Mouse (Mus musculus) spleen, embryonic (tissue): ENCODE data around the gene Rln1.

ENCODE experiments used
- CTCF ChIA-PET: fragments of 350-600 bp; sonication (Branson Sonifier 250); formaldehyde crosslinking; loops from one replicate; lab custom pipeline; 2022; lab: Charles Lee

Gene Rln1

DNA sequence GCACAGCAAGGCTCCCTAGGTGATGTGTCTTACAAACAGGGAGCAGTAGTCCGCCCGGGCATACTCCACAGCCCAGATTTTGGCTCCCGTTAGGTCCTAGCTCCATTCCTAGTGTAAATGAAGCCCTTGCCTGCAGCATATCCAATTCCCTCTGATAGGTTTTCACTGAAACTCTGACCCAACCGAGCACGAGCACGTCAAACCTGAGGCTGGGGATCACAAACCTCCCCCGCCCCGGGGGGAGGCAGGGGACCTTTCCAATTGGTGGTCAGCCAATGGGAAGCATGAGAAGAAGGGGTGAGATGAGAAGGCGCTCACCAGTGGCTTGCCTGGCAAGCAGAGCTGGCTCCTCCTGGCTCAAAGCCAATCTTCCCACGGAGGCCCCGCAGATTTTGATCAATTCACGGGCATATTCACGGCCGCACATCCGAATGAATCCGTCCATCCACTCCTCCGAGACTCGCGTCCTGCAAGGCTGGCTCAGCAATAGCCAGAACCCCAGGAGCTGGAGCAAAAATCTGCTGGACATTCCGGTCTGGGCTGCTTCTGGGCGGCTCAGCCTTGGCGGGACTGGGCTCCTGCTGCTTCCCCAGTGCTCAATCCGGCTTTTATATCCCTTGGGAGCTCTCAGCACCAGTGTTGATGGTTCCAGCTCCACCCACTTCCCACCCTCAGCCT is at the start of gene Rln1:
Rln1 (minus strand) TSS at position 603 of the 678 bp plus-strand sequence.
- CTCF ChIA-PET: interaction anchor here (0.6 kb wide), 1 partner anchor 13 kb away, joined by 3 read pairs; no protein-coding TSS in a partner anchor

DNA sequence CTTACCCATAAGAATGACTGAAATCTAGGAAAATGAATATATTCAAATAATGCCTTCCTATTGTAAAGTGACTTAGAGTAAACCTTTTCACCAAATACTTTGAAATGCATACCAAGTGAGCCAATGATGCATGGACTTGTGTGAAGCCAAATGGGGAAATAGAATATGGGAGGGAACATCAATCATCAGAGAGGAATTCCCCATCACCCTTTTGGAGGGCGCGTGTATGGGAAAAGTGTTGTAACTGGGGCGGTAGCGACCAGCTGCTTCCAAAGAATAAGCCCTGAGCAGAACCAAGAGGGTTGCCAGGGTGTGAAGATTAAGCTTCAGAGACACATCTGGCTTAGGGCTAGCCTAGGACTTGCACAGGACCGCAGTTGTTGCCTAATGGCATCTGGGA is 48.9 kb upstream of the Rln1 start:
- CTCF ChIA-PET: interaction anchor here (0.6 kb wide), 1 partner anchor 60 kb away, joined by 5 read pairs; no protein-coding TSS in a partner anchor

DNA sequence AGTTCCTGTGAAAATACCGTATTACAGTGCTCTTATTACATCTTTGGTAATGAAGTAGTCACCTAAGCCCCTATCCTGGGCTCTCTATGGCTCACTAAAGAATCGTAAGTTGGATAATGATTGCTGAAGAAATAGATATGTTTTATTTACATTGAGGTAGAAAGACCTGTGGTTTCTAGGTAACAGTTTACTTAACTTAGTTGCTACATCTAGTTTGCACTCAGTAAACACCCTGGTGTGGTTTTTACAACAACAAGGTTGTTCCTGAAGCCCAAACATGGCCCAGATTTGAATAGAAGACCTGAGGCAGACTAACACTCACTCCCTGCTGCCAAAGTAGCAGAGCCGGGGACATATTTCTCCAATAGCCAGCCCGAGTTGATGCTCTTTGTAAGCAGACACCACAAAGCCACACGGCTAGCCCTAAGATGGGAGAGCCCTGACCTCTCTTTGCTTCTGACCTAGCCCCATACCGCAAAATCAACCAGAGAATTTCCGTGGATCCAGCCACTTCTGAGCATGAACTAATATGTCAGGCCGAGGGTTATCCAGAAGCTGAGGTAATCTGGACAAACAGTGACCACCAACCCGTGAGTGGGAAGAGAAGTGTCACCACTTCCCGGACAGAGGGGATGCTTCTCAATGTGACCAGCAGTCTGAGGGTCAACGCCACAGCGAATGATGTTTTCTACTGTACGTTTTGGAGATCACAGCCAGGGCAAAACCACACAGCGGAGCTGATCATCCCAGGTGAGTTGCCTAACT is 45.6 kb upstream of the Rln1 start:
- CTCF ChIA-PET: no interaction called here

DNA sequence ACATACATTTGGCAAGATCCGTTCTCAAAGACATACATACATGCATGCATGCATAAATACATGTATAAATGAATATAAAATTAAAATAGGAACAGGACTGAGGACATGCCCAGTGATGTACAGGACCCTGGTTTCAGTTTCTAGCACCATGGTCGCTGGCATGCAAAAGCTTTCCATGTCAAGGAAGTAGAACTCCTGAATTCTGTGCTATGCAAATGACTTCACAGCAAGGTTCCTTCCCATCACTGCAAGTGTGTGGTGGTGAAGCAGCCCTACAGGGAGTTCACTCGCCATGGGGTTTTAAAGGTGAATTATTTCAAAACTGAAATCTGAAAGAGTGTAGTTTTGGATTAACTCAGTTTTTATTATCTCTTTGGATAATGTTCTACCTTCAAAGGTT is 41.9 kb upstream of the Rln1 start:
- CTCF ChIA-PET: no interaction called here

DNA sequence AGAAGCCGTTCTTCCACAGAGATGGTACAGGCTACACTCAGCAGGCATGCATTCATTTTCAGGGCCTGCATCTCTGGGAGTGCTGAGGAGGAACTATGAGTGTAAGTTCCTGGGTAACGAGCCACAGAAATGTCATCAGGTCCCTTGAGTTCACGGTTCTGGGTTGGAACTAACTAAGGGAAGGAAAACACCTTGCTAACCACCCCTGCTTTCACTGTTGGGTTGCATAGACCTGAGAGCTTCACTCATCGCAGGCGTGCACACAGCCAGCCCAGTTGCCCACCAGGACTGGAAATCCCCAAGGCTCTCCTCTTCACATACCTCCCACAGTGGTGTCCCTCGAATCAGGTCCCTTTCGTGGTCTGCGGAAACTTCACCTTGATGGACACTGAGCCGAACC is 40.5 kb upstream of the Rln1 start:
- CTCF ChIA-PET: interaction anchor here (1.2 kb wide), 1 partner anchor 25 kb away, joined by 3 read pairs; no protein-coding TSS in a partner anchor

DNA sequence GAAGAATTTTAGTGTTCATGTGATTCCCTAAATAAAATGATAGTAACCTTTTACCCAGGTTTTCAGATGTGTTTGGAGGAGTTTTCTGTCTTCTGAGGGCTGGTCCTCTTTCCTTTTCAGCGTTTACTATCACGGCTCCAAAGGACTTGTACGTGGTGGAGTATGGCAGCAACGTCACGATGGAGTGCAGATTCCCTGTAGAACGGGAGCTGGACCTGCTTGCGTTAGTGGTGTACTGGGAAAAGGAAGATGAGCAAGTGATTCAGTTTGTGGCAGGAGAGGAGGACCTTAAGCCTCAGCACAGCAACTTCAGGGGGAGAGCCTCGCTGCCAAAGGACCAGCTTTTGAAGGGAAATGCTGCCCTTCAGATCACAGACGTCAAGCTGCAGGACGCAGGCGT is 39.0 kb upstream of the Rln1 start:
- CTCF ChIA-PET: interaction anchor here (0.5 kb wide), 1 partner anchor 37 kb away, joined by 8 read pairs; no protein-coding TSS in a partner anchor

DNA sequence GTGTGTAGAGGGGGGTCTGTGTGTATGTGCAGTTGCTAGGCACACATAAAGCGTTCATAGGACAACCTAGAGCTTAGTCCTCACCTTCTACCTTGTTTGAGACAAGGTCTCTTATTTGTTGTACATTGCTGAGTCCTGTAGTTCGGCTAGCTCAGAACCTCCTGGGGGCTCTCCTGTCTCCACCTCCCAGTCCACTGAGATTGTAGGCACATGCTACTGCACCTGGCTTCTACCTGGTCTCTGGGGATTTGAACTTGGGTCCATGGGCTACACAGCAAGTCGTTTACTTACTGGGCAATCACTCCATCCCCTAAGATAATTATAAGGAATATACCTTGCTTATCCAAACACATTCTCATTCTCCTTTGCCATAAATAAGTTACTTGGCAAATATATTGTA is 38.2 kb upstream of the Rln1 start:
- CTCF ChIA-PET: interaction anchor here (0.5 to 0.9 kb wide), 2 partner anchors 22 to 91 kb away, joined by 4 to 9 read pairs; no protein-coding TSS in a partner anchor

DNA sequence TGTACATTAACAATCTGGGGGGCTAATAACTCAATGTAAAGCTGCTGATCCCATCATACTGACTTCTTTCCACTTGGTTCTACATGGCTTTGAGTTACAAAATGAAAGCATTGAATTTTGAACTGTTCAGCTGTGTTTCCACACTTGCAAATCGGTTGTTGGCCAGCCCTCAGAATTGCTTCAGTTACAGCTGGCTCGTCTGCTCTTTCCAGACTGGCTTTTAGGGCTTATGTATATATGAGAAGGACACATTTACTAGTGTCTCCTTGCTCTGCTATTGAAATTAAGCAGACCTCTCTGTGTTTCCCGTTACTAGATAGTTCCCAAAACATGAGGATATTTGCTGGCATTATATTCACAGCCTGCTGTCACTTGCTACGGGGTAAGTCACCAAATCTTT is 37.7 kb upstream of the Rln1 start:
- CTCF ChIA-PET: interaction anchor here (0.5 to 1.1 kb wide), 3 partner anchors 9 to 91 kb away, joined by 3 to 9 read pairs (median 4); no protein-coding TSS in a partner anchor

DNA sequence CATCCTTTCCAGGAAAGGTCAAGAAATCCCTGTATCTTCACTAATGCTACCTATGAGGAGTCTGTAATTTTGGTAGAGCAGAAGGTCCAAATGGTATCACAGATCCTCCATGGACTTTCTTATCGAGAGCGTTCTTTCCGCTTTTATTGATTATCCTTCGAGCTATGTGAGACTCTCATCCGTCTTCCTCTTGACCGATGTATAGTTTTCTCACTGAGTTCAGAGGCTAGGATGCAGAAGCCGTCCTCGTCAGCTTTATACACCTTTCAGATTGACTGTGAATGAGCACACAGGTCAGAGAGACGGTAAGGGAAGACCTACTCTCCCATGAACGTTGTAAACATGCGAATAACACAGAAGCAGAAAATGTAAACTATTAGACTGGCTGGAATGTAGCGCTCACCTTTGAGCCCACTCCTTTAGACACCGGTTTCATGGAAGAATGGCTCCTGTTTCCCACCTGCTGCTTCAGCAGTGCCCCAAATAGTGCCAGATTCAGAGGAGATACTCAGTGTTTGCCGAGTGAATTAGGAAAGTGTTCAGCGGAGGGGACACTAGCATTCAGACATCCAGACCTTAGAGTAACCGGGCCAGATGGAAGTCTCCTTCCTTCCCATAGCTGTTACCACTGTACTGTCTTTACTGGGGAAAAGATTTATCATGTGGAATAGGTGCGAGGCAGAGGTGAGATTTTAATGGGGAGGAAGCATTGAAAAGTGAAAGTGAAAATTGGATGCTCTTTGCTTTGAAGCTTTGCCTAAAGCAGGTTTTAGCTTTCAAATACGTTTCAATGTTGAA is 37.0 kb upstream of the Rln1 start:
- CTCF ChIA-PET: interaction anchor here (0.7 to 1.1 kb wide), 4 partner anchors 8 to 421 kb away, joined by 3 to 6 read pairs (median 3); no protein-coding TSS in a partner anchor

DNA sequence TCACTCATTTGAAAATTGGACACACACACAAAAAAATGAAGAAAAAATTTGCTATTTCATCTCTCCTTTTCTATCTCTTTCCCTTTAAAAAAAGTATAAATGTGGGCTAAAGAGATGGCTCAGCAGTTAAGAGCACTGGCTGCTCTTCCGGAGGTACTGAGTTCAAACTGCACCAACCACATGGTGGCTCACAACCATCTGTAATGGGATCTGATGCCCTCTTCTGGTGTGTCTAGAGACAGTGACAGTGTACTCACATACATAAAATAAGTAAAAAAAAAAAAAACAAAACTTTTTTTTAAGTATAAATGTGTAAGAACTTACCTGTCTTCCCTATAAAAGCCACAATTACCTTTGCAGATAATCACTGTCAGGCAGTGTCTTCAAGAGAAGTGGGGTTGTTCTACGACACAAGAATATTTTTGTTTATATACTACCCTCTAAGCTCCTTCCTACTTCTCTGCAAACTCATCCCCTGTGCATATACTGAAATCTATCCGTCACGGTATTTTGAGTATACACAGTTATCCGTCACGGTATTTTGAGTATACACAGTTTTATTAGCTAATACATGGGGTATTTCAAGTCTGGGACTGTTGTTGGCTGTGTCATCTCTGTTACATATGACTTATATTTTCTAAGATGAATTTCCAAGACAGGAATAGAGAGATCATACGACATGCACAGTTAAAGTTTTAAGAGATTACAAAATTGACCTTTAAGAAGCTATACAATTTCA is 36.2 kb upstream of the Rln1 start:
- CTCF ChIA-PET: interaction anchor here (0.6 to 1.2 kb wide), 6 partner anchors 8 to 420 kb away, joined by 3 to 6 read pairs (median 3); no protein-coding TSS in a partner anchor

DNA sequence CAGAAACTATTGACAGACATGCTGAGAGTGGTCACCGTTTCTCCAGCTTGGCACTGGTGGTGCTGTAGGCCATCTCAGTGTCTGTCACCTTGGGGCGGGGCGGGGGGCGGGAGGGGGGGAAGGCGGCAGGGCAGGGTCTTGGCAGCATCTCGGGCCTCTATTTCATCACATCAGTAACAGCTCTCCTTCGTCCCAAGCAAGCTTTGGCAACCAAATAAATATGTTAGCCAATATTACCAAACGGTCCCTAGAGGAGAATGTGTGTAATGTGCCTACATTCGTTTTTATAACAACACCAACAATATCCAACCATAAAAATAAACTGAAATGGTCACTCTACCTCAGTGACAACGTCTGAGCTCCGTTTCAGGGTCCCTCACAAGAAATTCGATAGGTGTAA is 35.6 kb upstream of the Rln1 start:
- CTCF ChIA-PET: interaction anchor here (0.5 to 1.2 kb wide), 4 partner anchors 8 to 160 kb away, joined by 3 to 6 read pairs (median 3); no protein-coding TSS in a partner anchor

DNA sequence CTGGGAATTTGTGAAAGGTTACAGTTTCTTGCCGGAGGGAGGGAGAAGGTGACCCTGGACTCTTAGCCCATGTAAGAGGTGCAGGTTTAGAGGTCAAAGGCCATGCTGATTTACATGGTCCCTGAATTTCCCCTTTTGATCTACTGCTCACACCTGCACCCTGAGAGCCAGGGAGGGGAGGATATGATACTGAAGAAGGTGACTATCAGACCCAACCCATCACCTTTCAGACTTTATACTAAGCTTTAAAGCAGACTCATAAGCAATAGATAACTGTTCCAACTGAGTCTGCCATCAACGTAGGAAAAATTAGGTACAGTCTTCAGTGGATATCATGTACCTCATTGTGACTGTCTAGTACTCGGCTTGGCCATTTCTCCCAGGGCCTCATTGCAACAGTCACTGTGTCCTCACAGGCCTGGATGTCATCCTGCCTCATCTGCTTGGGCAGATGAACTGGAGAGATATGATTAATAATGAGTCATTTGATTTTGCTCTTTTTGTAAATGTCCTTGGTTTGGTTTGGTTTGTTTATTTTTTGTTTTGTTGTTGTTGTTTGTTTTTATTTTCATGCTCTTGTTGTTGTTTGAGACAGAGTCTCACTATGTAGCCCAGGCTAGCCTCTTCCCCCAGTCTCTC is 34.3 kb upstream of the Rln1 start:
- CTCF ChIA-PET: interaction anchor here (0.6 to 0.7 kb wide), 3 partner anchors 118 to 355 kb away, joined by 4 to 7 read pairs (median 4); no protein-coding TSS in a partner anchor

DNA sequence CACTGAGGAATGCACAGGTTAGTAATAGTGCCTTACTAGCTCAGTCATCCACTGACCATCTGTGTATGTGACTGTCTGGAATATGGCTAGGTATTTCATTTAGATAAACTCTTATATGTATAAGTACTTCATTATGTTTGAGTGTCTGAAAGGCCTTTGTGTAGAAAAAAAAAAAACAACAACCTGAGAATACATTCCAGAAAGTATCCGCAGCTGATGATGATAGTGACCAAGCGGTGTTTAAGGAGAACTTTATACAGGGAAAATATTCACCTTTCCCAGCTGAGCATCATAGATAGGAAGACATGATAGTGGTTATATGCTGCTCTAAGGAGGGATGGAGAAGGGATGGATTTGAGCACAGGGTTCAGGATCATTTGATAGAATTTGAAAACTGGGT is 33.6 kb upstream of the Rln1 start:
- CTCF ChIA-PET: interaction anchor here (0.6 to 0.7 kb wide), 3 partner anchors 99 to 392 kb away, joined by 3 read pairs; no protein-coding TSS in a partner anchor

DNA sequence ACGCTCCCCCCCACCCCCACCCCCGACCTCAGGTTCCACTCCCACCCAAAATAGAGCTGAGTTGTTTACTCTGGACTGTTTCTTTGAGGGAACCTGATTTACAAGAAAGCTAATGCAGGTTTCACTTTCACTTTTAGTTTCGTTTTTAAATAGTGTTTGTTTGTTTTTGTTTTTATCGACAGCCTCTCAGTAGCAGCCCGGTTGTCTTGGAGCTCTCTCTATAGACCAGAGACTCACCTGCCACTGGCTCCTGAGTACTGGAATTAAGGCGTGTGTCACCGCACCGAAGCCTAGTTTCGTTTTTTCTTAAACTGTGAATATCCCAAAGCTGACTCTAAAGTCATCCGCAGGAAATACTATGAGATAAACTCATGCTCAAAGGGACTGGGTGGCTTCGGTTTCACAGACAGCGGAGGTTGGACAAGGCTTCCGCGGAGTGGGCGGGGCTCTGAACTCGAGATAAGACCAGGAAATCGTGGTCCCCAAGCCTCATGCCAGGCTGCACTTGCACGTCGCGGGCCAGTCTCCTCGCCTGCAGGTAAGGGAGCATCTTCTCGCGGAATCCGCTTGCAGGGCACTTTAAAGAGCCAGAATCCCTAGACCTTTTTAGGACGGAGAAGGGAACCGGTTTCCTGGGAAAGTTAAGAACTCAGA is 32.6 kb upstream of the Rln1 start, which contains the start of the genes Plgrkt and Cd274:
Plgrkt (minus strand) TSS at position 422 of the 654 bp plus-strand sequence.
Cd274 (plus strand) TSS at position 487 of the 654 bp plus-strand sequence.
- CTCF ChIA-PET: interaction anchor here (0.6 to 0.7 kb wide), 5 partner anchors 12 to 391 kb away, joined by 3 read pairs; no protein-coding TSS in a partner anchor

DNA sequence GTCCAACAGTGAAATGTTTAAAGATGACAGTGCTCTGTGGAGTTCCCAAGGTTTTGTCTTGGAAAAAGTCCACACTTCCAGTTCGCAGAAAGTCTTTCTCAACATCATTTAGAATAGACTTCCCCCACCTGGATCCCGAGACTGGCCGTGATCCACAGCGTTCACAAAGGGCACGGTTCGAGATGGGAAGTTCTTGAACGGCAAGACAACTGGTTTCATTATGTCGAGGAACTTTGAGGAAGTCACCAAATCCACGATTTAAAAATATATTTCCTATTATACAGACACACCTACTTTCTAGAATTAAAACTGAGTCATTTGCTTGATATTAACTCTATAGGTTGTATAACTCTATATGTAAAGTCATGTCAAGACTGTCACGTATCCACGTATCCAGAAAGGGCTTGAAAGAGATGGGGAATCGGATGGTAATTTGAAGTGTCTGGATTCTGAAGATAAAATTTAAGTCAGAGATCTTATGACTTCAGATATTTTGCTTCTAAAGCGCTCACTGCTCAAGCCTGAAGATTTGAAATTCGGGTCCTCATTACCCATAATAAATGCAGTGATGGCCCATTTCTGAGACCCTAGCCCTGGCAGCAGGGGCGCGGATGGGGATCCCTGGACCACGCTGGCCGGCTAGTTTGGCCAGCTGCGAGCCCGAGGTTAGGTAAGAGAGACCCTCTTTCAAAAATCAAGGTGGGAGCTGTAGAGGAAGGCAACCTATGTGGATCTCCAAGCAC is 31.9 kb upstream of the Rln1 start:
- CTCF ChIA-PET: no interaction called here

DNA sequence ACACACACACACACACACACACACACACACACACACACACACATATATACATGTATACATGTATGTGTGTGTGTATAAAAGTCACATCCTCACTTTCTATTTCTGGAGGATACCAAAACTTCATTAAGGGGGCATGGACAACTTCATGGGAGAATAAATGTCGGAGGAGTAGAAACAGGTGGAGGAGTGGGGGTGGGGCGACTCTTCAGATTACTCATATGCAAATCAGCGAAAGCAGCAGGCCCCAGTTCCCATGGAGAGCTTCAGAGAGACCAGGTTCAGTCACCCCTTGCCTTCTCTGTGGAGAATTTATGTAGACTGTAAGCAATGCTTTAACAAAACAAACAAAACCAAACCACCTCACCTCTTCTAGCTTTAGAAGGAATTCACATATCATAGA is 30.6 kb upstream of the Rln1 start:
- CTCF ChIA-PET: interaction anchor here (0.7 kb wide), 1 partner anchor 100 kb away, joined by 7 read pairs; no protein-coding TSS in a partner anchor

DNA sequence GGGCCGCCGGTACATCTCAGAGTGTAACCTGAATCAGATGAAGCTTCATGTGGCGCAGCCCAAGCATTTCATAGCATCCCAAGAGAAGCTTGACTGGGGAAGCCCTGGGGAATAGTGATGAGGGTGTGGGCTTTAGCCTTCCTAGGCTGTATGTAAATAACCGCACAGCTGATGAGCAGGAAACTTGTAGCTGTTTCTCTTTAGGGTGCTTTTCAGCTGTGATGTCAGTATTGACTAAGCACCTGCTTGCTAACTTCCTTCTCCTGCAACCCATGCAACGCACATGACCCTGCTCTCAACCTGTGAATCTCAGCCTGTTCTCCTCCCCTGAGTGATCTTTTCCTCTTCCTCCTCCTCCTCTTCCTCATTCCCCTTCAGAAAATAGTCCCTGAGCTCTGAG is 29.6 kb upstream of the Rln1 start:
- CTCF ChIA-PET: interaction anchor here (0.7 to 1.4 kb wide), 4 partner anchors 33 to 331 kb away, joined by 3 to 5 read pairs (median 4); no protein-coding TSS in a partner anchor

DNA sequence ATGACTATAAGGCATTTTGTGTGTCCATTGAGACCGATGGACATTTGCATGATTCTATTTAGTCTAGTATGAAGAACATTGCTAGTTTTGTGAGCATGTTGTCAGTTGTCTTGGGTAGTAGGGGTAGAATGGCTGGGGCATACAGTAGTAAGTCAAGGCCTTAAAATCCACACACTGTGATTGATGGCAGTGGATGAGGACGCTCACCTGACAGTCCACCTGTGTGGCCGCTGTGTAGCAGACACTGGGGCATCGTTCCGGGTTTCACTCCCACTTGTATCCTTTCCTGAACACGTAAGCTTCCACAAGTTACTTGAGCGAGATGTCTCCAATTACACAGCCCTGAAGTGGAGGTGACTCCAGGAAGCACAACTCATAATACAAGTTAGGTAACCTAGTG is 29.1 kb upstream of the Rln1 start:
- CTCF ChIA-PET: interaction anchor here (0.7 to 1.4 kb wide), 5 partner anchors 8 to 331 kb away, joined by 3 to 5 read pairs (median 4); no protein-coding TSS in a partner anchor
